13 mouse cellular contexts compared by ENCODE assay signal in the genomic region with DNA sequence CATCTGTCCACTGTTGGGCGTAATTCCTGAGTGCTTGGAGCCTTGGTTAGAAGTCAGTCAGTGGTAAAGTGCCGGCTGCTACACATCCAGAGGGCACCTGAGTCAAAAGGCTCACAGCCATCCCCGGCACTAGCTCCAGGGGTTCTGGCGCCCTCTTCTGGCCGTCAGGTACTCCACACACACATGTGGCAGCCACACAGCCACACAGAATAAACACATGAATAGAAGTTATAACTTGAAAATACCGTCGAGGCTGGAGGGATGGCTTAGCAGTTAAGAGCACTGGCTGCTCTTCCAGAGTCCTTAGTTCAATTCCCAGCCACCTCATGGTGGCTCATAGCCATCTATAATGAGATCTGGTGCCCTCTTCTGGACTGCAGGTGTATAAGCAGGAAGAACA. TPM values are rescaled to one million over a fixed set of nuclear protein-coding genes. Genes with fewer than 3 reads are reported as not detected.
DNase-seq lines count a peak whose midpoint lies in the region; ATAC-seq and TF ChIP-seq lines count a peak whose summit lies in the region.
"Had no signal": no experiment of that assay in that cellular context is flagged by ENCODE, and none has a peak within 500 bp of the region (broad histone marks: within the 10 kb centered on the region; RNA-seq: fewer than 3 reads in every experiment).

No protein-coding gene starts in this region.

- peaks cover 6% of the 10 kb centered on the region; the same call in 1 of the 2 replicates for H3K9me3 ChIP-seq in liver, embryonic 12.5 days (replicated peaks)
- no peaks in the 10 kb centered on the region for H3K9me3 ChIP-seq in MEL (replicated peaks; ENCODE audit: insufficient read depth, low read length)
- H3K9me3 ChIP-seq in liver, postnatal 0 days (ENCODE audit: low read length): no peaks in the 10 kb centered on the region
- H3K9me3 ChIP-seq: heart, embryonic 15.5 days; liver, embryonic 15.5 days; neural tube, embryonic 13.5 days had no signal

- ATAC-seq in CD4-positive, CD25-positive, alpha-beta regulatory T cell, adult 4 months: no peak
- no peak for ATAC-seq in liver, embryonic 12.5 days
- ATAC-seq in liver, postnatal 0 days: no peak

- no peak; the same call in 1 of the 2 replicates for TF ChIP-seq RAD21 in MEL (IDR thresholded peaks at IDR 0.05; ENCODE audit: low read depth, low read length)

- H3K79me2 ChIP-seq in MEL (ENCODE audit: control insufficient read depth, insufficient read depth, low read length, poor library complexity): no peaks in the 10 kb centered on the region

- peak; percentile 43 to 66 (median 54) for TF ChIP-seq CTCF in MEL (IDR thresholded peaks at IDR 0.05 in 2 of 3, conservative IDR thresholded peaks at IDR 0.05 in 1 of 3; ENCODE audit: control insufficient read depth in 1 of 3, insufficient read depth in 1 of 3, low read depth in 2 of 3, low read length in 3 of 3, poor library complexity in 1 of 3, severe bottlenecking in 1 of 3)
- peak; percentile 54 for TF ChIP-seq CTCF in liver, postnatal 0 days (IDR thresholded peaks at IDR 0.05; ENCODE audit: low read depth)

- H3K36me3 ChIP-seq in liver, embryonic 12.5 days: no peaks in the 10 kb centered on the region
- no peaks in the 10 kb centered on the region for H3K36me3 ChIP-seq in MEL (ENCODE audit: control insufficient read depth in 1 of 2, insufficient read depth in 2 of 2, low read length in 2 of 2)
- no peaks in the 10 kb centered on the region for H3K36me3 ChIP-seq in liver, postnatal 0 days (replicated peaks; ENCODE audit: insufficient read depth, low read length)
- H3K36me3 ChIP-seq: heart, embryonic 15.5 days; liver, embryonic 15.5 days; neural tube, embryonic 13.5 days had no signal

- no peak overlapping the region for H3K4me2 ChIP-seq in liver, embryonic 12.5 days
- no peak overlapping the region for H3K4me2 ChIP-seq in liver, postnatal 0 days (ENCODE audit: low read depth, low read length)
- H3K4me2 ChIP-seq: heart, embryonic 15.5 days; liver, embryonic 15.5 days; midbrain, embryonic 11.5 days; neural tube, embryonic 13.5 days had no signal

- H3K9ac ChIP-seq in liver, embryonic 12.5 days: no peak overlapping the region
- no peak overlapping the region for H3K9ac ChIP-seq in MEL (ENCODE audit: control insufficient read depth, low read depth, low read length, poor library complexity, severe bottlenecking)
- no peak overlapping the region for H3K9ac ChIP-seq in liver, postnatal 0 days (replicated peaks)
- H3K9ac ChIP-seq: heart, embryonic 15.5 days; liver, embryonic 15.5 days; neural tube, embryonic 13.5 days had no signal

- no peak for TF ChIP-seq POLR2A in MEL (IDR thresholded peaks at IDR 0.05; ENCODE audit: control insufficient read depth in 1 of 2, insufficient read depth in 1 of 2, low read depth in 1 of 2, low read length in 2 of 2, poor library complexity in 1 of 2)

- H3K4me1 ChIP-seq in liver, embryonic 12.5 days: 0 out of 2 replicates have a peak, but pooled peaks cover 7% of the 10 kb centered on the region
- H3K4me1 ChIP-seq in MEL (ENCODE audit: control insufficient read depth in 1 of 2, insufficient read depth in 2 of 2, low read length in 2 of 2): no peaks in the 10 kb centered on the region
- no peaks in the 10 kb centered on the region for H3K4me1 ChIP-seq in liver, postnatal 0 days (ENCODE audit: insufficient read depth)
- H3K4me1 ChIP-seq: liver, embryonic 15.5 days; neural tube, embryonic 13.5 days had no signal

- TF ChIP-seq EP300 in MEL (IDR thresholded peaks at IDR 0.05; ENCODE audit: low read depth in 1 of 2, low read length in 2 of 2): no peak
- no peak for TF ChIP-seq EP300 in liver, postnatal 0 days (IDR thresholded peaks at IDR 0.05; ENCODE audit: low read depth)

- H3K27ac ChIP-seq in liver, embryonic 12.5 days: no peak overlapping the region
- H3K27ac ChIP-seq in MEL (ENCODE audit: control insufficient read depth, low read depth, low read length): no peak overlapping the region
- no peak overlapping the region for H3K27ac ChIP-seq in liver, postnatal 0 days (ENCODE audit: low read depth)
- H3K27ac ChIP-seq: heart, embryonic 15.5 days; liver, embryonic 15.5 days; neural tube, embryonic 13.5 days had no signal

- H3K4me3 ChIP-seq in liver, embryonic 12.5 days: no peak overlapping the region
- no peak overlapping the region for H3K4me3 ChIP-seq in MEL (ENCODE audit: control insufficient read depth in 1 of 2, insufficient read depth in 1 of 2, low read depth in 2 of 2, low read length in 2 of 2)
- H3K4me3 ChIP-seq in liver, postnatal 0 days (ENCODE audit: low read depth, low read length): no peak overlapping the region
- H3K4me3 ChIP-seq: heart, embryonic 15.5 days; liver, embryonic 15.5 days; neural tube, embryonic 13.5 days had no signal

- WGBS in liver, embryonic 12.5 days (ENCODE audit: insufficient replicate concordance): 41% methylated on average over 7 of the region's 7 CpGs
- 61% methylated on average over 7 of the region's 7 CpGs for WGBS in liver, postnatal 0 days (ENCODE audit: insufficient replicate concordance)

- peak; percentile 42 for DNase-seq in CD4-positive, CD25-positive, alpha-beta regulatory T cell, adult 2 months (ENCODE audit: low read depth, low spot score)
- DNase-seq in liver: peak; percentile 24
- DNase-seq in MEL (ENCODE audit: low read depth, low spot score): peak; percentile 25
- DNase-seq in liver, postnatal 0 days: no peak
- DNase-seq in cerebellum, adult 8-10 months: no peak
- DNase-seq in gastrocnemius, postnatal 10 days: no peak
- DNase-seq: cerebellum, adult 9-11 months had no signal

- H3K27me3 ChIP-seq in liver, embryonic 12.5 days (replicated peaks): no peaks in the 10 kb centered on the region
- H3K27me3 ChIP-seq in MEL (ENCODE audit: control insufficient read depth in 1 of 2, insufficient read depth in 2 of 2, low read length in 2 of 2): no peaks in the 10 kb centered on the region
- no peaks in the 10 kb centered on the region for H3K27me3 ChIP-seq in liver, postnatal 0 days (ENCODE audit: insufficient read depth, low read length)
- H3K27me3 ChIP-seq: heart, embryonic 15.5 days; liver, embryonic 15.5 days; neural tube, embryonic 13.5 days had no signal

TF ChIP-seq in MEL, 35 proteins besides CTCF, POLR2A, EP300 and RAD21:
- no peak for TF ChIP-seq E2F4 (IDR thresholded peaks at IDR 0.05; ENCODE audit: borderline replicate concordance, low read depth, low read length)
- no peak for TF ChIP-seq CHD1 (IDR thresholded peaks at IDR 0.05; ENCODE audit: low read depth, low read length)
- no peak for TF ChIP-seq POLR2AphosphoS2 (IDR thresholded peaks at IDR 0.05; ENCODE audit: low read length)
- TF ChIP-seq SIN3A (IDR thresholded peaks at IDR 0.05; ENCODE audit: low read length): no peak
- TF ChIP-seq SMC3 (IDR thresholded peaks at IDR 0.05; ENCODE audit: low read depth, low read length): peak; percentile 30; the same call in 1 of the 2 replicates
- no peak for TF ChIP-seq MAX (IDR thresholded peaks at IDR 0.05; ENCODE audit: low read length)
- TF ChIP-seq GABPA (IDR thresholded peaks at IDR 0.05; ENCODE audit: low read depth, low read length): no peak
- no peak for TF ChIP-seq ELF1 (IDR thresholded peaks at IDR 0.05; ENCODE audit: low read depth, low read length)

RNA-seq across cellular contexts. Expression of a gene that starts 20.2 kb away (rescaled TPM):
- polyA plus RNA-seq in CD4-positive, CD25-positive, alpha-beta regulatory T cell, adult 4 months (2017; shearing (Covaris generic)): 10 to 100 TPM; 12.0 to 19.5 TPM
- polyA plus RNA-seq in liver, embryonic 12.5 days (2016; fragmentation: Nextera tagmentation; extraction: Ambion mirVana): 13.2 and 13.4 TPM in 2 replicates
- 12.3 and 13.6 TPM in 2 replicates for total RNA-seq in MEL (2012; rRNA removed)
- polyA plus RNA-seq in MEL (2012; ENCODE audit: insufficient read depth in 1 of 2, insufficient read length in 2 of 2, low read depth in 1 of 2, low replicate concordance in 2 of 2, missing spikeins in 1 of 2): 10 to 100 TPM; 15.1 to 30.6 TPM
- polyA plus RNA-seq in liver, postnatal 0 days (2015; fragmentation: Nextera tagmentation; extraction: Ambion mirVana): 3.5 and 4.0 TPM in 2 replicates
- 10 to 100 TPM; 34.3 to 36.2 TPM for total RNA-seq in gastrocnemius, postnatal 10 days (2021)

Comparison
In these comparisons a context has a peak if more than half of its experiments do, and no peak if none do; other contexts are left out.
1. DNase-seq: peak in CD4-positive, CD25-positive, alpha-beta regulatory T cell, adult 2 months (single experiment), liver (single experiment) and MEL (single experiment); none in liver, postnatal 0 days (single experiment), cerebellum, adult 8-10 months (single experiment) and gastrocnemius, postnatal 10 days (single experiment).